Mouse (Mus musculus) MEL (cell line): ENCODE results near the gene Pafah1b2.

Experiments
- CTCF ChIP-seq, 3 experiments: IDR thresholded peaks in 2 of 3; conservative IDR thresholded peaks in 1 of 3; 2 replicates each; pipeline ENCODE4 v1.5.1; 2011 to 2012; ENCODE audit warnings: low read length in 3 of 3, low read depth in 2 of 3, mild to moderate bottlenecking in 2 of 3, improper control_type of control experiment in 1 of 3, inconsistent platforms in 1 of 3, mixed read lengths in 1 of 3, moderate library complexity in 1 of 3; ENCODE audit not compliant: control insufficient read depth in 1 of 3, insufficient read depth in 1 of 3, poor library complexity in 1 of 3, severe bottlenecking in 1 of 3
- GATA1 ChIP-seq: IDR thresholded peaks from 2 replicates; pipeline ENCODE4 v1.6.1; 2011; ENCODE audit warnings: low read depth, low read length, improper control_type of control experiment
- MAX ChIP-seq: IDR thresholded peaks from 2 replicates; pipeline ENCODE4 v1.6.1; 2011; ENCODE audit warnings: low read length, improper control_type of control experiment
- NELFE ChIP-seq: IDR thresholded peaks from 2 replicates; pipeline ENCODE4 v1.6.1; 2011; ENCODE audit warnings: low read depth, low read length, improper control_type of control experiment
- ZC3H11A ChIP-seq: IDR thresholded peaks from 2 replicates; pipeline ENCODE4 v1.6.1; 2012; ENCODE audit warnings: low read depth, mild to moderate bottlenecking, inconsistent platforms, low read length, improper control_type of control experiment

GRCm38 (mm10) chr9:46046724-46047517 lies 34.4 kb upstream of the Pafah1b2 start:
- TF ChIP-seq CTCF (IDR thresholded peaks at IDR 0.05 in 2 of 3, conservative IDR thresholded peaks at IDR 0.05 in 1 of 3; ENCODE audit: control insufficient read depth in 1 of 3, insufficient read depth in 1 of 3, low read depth in 2 of 3, low read length in 3 of 3, poor library complexity in 1 of 3, severe bottlenecking in 1 of 3) (no peak), GATA1 (no peak), MAX (no peak), NELFE (no peak), ZC3H11A (no peak)
